Mouse (Mus musculus) lung, adult 18-20 months (tissue): ENCODE data around the gene Sgcd.
A peak's percentile ranks its signal among the peaks of the same experiment; 100 is the strongest.

Source experiments
- DNase-seq, 2 experiments: peaks; one replicate each; pipeline ENCODE4 v3.0.0; 2022; ENCODE audit warnings: mixed read lengths in 2 of 2

The Sgcd gene

DNA sequence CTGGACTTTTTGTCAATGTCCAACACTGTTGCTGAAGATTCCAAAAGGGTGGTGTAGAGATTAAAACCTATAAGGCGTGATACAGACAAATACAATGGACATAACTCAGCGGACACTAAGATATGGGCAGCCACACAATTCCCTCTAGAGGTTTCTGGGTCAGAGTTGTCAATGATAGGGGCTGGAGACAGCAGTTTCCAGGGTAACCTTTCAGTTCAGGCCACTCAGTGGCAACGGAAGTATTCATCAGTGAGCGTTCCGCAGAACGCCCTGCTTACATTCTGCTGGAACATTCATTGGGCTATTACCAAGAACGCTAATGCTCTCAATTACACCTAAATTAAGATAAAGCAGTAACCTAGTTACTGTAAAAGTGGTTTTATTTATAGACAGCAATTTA, 738.5 kb downstream of the Sgcd start:
- no peak for DNase-seq

DNA sequence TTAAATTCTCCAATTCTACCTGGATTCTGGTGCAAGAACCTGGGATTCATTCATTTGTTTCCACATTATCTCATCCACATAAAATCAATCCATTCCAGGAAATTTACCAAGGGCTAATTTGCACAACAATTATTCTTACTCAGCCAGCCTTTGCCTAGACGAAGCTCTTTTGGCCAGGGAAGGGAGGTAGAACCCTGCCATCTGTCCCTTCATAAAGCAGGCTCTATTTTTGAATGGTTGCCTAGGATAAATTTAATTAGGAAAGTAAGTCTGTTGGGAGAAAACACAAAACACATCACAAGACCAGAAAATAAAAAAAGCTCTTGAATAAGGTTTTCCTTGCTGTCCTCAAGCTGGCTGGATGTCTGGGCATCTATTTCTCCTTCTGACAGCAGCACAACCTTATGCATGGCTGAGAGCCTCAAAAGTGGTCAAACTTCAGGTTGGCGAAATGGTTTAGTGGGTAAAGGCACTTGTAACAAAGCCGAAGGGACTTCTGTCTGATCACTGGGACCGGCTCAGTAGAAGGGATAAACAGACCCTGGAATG, 740.4 kb downstream of the Sgcd start:
- DNase-seq = no peak

DNA sequence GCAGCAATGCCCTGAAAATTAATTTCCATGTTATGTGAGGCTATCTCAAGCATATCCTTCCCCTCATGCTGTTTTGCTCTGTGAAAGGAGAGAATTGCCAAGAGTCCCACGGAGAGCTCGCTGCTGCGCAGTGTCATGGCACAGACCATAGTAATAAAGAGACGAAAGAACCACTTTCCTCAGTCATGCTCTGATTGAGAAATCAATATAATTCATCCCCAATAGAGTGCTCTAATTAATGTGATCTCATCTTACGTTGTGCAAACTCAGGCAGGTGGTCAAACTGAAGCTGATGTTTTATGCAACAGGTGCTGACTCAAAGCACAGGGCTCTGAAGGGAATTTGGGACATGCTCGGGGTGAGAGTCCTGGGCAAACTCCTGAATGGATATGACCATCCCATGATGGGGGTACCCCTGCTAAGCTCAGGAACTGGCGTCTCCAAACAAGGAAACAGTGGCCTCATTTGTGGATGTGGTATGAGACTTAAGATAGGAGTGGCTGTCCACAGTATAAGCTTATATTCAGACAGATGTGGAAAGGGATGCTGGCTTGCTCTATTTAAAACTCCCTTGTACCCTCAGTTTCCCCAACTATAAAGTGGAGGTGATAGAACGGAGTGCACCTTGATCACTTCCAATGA, 740.9 kb downstream of the Sgcd start:
- no peak for DNase-seq

DNA sequence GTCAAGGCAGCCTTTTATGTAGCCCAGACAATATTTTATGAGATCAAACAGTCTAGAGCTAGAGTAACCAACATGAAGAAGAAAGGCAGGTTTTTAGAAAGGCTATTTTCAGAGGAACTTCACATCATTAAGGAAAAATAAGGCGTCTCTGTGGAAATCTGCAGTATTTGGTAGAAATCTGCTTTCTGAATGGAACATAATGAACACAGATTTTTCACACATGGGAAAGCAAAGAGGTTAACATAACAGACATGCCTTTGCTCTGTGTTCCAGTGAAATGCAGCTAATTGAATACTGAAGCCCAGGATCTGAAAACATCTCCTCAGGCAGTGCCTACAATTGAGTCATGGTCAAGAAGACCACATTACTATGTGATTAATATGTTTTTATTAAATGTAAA, 746.4 kb downstream of the Sgcd start:
- no peak for DNase-seq

DNA sequence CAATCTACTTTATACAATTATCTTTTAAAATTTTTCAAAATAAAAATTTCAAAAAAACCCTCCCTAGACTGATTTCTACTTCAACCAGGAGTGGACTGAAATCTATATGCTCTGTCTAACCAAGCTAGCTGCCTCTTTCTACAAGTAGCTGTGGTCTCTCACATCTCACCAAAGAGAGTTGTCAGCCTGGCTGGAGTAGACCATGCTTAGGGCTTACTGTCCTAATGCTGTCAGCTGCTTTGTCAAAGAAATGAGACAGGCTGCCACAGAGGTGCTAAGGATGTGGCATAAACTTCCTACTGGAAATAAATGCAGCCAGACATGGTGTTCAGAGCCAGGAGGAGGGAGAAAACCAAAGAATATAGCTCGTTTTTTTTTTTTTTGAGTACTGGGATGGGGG, 760.5 kb downstream of the Sgcd start:
- DNase-seq = no peak

DNA sequence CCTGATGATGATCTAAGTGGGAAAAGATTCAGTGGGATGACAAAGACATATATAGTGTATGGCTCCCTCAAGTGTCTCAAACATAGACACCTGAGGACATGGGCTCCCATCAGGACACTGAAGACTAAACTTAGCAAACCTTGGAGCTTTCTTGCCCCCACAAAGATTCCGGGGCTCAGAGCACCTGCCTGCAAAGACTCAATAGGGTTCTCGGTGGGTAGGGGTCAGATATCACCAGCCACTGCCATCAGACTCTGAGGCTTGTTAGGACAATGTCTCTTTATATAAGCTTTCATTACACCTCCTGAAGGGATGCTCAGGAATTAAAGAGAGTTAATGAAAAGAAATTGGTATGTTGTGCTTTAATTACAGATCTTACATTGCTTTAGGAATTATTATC, 764.6 kb downstream of the Sgcd start:
- DNase-seq = no peak

DNA sequence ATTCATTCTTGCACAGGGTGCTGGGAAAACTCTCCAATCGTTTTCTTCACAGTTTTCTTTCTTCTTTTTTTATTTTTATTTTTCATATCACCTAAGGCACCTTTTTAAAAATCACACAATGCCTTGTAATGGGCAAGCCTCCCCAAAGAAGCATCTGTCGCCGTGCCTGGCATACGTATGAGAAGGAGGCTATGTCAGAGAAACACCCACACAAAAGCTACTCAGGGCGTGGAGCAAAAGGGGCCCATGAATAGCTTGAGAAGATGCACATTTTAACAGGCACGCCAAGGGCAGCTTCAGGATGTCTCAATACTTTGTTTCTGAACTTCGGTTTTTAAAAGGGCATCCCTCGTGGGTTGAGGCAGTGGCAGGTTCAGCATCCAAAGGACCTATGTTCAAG, 777.2 kb downstream of the Sgcd start:
- DNase-seq = no peak

DNA sequence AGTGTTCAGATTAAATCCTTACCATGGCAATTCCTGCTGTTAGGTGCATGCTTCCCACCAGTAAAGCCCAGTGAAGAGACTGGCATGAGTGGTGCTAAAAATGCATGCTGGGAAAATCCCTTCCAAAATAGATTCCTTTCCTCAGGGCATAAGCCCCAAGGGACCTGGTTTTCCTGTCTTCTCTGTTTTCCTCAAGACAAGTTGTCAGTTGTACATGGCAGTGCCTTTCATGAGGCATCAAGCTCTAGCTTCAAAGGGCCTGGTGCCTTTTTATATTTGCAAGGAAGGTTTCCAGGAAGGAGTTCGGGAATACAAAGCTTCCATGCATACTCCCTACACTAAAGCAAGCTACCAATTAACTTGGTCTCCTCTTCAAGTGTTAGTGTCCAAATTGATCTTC, 782.3 kb downstream of the Sgcd start:
- no peak for DNase-seq

DNA sequence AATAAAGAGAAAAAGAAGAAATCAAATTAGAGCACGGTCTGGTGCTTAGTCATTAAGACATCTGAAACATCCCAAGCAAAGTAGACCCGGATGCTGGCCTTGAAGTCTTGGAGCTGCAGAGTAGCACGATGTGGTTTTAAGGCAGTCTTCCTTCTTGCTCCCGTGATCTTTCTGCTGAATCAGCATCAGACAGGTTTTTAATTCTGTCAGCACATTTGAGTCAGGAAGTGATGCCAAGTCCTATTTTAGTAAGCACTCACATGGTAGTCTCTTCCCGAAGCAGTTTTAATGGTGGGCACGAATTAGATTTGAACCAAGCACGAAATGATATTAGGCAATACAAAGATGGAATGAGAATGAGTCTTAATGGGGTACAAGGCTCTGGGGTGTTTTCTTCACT, 789.7 kb downstream of the Sgcd start:
- DNase-seq = no peak

DNA sequence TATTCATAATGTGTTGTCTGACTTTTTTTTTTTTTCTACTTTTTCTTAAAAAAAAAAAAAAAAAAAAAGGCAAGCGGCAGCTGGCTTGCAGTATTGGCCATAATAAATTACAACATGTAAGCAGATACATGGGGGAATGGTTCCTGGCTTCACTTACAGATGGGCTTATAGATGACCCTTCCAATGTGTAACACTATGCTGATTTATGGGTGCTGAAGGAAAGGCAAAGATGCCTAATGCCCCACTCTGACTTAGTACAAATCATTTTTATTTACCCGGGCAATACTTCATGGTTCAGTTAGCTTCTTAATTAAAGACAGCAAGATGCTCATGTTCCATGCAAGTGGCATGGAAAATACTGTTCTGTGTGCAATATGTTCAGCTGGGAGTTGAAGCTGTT, 800.2 kb downstream of the Sgcd start:
- DNase-seq = no peak

DNA sequence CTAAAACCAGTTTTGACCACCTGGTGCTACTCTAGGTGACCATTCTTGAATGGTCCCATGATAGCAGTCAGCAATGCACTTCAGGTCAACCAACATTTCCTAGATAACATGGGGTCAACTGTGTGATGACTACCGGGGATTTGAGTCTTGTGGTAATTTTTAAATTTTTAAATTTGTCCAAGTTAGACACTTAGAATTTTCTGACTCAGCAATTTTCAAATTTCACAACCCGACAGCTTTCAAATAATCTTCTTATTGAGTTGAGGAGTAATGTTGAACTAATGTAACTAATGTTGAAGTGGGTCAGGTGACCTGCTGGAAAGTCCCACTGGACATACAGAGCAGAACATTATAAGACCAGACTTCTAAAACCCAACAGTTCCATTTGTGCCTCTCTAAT, 813.8 kb downstream of the Sgcd start:
- no peak for DNase-seq

DNA sequence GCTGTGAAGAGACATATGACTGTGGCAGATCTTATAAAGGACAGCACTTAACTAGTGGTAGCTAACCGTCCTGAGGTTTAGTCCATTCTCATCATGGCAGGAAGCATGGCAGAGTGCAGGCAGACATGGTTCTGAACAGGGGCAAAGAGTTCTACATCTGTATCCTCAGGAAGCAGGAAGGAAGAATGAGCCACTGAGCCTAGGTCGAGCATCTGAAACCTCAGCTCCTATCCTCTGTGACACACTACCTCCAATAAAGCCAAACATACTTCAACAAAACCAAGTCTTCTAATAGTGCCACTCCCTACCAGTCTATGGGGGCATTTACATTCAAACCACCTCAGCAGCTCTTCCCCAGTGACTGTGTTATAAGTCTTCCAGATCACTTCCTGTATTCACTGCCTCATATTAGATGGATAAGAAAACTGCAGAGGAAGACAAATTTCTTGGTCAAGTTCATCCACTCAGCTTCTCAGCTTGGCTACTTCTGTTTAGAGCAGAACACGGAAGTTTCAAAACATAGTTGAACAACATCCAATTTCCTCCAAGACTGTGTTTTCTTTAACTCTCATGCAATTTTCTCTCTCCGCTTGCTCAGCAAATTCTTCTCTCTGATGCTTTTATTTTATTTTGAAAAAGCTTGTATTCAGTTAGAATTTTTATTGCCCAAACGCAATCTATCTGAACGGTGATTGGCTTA, 817.7 kb downstream of the Sgcd start:
- no peak for DNase-seq

DNA sequence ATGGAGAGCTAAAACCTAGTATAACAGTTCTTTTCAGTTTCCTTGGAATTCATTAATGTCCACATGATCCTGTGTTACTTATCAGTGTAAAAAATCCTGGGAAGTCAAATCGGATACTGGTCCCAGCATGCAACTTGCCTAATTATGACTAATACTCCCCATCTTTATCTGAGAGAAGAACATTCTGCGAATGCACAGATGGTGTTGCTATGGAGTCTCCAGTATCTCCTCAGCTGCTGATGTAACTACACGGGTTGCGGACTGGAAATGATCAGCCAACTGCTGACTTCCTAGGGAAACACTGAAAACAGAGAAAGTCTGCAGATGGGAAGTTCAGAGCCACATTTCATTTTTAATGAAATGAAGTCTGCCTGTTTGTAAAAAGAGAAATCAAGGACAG, 821.4 kb downstream of the Sgcd start:
- no peak for DNase-seq

DNA sequence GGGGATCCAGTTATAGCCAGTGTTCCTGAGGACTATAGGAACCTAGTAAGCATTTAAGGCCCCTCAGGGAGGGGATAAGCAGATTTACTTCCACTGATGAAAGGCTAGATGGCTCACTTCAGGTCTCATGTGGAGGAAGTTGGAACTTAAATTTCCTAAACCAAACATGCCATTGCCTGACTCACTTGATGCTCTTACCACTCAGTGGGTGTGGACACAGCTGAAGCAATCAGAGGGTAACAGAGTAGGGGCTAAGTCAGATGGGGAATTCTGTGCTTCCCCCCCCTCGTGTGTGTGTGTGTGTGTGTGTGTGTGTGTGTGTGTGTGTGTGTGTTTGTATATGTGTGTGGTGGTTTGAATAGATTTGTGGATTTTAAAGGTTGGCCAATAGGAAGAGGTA, 830.7 kb downstream of the Sgcd start:
- DNase-seq = no peak

DNA sequence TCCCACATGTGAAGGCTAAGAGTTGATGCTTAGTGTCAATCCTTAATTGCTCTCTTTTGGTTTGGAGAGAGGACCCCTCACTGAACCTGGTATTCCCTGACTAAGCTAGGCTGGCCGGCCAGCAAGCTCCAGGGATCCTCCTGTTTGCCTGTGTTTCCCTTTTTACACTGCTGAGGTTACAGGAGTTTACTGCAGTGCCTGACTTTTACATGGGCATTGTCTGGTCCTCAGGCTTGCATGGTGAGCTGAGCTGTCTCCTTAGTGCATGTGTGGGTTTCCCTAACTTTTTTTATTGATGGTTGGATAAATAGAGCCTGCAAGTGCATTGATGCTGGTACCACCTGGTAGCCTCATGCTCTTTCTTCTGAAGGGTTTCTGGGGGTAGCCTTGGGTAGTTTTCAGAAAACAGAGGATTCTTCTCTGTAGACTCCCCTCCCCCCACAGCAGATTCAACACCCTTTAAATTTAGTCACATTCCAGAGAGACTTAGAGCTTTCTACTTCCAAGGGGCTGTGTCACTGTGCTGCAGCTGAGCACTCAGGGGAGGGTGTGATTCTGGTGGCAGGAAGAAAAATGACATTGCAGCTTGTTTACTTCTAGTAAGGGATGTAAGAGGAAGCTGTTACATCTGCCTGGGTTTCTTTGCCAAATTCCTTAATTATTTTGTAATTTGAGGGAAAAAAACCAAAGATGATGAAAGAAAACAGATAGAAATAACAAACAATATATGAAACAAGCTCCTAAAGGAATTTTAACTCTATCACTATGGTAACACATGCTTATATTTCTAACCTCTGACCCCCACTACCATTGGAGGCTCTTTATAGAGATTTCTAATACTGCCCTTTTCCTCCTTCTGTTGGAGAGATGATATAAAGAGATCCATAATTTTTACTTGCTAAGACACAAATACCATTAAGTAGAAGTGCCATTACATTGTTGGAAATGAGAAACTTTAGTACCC, 831.8 kb downstream of the Sgcd start:
- DNase-seq = peak in 1 of 2 experiments; percentile 18

DNA sequence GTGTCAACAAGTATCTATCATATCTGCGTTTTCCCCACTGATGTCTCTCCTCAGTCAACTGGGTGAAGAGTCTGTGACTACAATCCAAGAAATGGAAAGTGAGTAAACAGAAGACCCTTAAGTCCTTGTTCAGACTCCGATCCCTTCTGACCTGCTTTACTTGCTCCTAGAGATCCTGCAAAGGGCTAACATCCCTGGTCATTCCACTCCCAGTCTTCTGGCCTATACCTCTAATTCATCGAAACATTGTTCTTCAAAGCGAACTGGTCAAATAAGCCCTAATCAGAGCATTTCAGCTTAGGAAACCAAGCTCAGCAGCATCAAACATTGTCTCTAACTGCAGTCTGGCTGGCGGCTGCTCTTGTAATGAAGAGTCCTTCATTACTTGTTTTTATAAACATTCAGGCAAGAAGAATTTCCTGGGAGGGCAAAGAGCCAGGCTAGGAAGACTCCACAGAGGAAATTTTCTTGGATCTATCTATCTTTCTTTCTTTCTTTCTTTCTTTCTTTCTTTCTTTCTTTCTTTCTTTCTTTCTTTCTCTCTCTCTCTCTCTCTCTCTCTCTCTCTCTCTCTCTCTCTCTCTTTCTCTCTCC, 833.8 kb downstream of the Sgcd start:
- DNase-seq = peak in 1 of 2 experiments; percentile 6

DNA sequence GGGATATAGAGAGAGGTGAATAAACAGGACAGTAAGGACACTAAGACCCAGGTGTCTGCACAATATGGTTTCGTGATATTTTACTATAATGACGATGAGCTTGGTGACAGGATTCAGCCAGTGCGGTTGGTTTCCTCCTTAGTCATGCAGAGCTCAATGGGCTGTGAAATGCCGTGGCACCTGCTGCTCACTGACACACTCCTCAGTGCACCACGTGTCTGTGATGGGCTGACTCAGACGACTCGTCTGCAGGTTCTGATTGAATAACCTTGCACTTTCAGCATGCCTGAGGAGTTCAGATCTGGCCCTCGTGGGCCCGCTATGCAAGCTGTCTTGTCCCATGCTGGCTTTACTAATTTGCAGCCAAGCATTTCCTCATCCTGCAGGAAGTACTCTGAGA, 839.2 kb downstream of the Sgcd start:
- DNase-seq = no peak

DNA sequence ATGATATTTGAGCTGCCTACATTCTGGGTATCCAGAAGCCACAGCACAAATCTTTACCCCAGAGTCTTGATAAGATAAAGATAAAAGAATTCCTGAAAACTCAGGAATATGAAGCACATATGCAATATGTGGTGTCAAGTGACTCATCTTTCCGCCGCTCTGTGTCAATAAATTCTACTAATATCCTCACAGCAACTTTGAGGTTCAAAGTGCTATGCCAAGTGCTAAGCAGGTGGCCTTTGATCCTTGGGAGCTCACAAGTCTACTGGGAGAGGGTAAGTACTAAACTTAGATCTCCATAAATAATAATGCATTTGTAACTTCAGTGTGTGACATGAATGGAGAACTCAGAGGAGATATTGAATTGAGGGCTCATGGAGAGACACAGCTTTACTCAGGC, 848.9 kb downstream of the Sgcd start:
- DNase-seq = no peak

DNA sequence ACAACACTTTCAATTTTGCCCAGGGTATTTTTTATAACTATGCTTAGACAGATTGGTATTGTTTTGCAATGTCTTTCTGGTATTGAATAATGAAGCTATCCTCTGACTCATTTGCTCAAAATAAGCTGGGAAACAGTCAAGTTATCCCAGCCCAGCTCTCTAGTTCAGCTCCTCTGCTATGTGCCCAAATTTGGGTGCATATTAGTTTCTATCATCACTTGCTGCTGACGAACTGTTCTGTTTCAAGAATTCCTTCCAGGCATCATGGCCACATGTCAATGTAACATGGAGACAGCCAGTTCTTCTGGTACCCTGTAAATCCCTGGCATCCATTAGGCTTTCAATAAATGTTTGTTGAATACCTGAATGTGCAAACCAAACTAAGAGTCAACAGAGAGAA, 849.5 kb downstream of the Sgcd start:
- DNase-seq = peak in 1 of 2 experiments; percentile 5

DNA sequence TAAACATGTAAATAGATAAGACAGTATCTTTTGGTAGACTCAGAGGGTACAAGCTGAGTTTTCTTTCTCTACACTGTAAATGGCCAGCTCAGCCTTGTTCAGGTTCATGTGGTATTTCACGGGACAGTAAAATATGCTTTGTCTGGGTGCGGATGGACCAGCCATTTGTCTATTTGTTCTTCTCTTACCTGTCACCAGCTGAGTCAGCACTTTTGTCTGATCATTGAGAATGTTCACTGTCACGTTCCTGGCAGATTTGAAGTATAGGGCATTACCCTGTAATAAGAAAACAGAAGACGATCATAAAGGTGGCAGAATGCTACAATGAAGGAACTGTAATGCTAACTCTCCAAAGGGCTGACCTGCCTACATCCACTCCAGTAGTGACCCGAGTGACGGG, 856.4 kb downstream of the Sgcd start:
- DNase-seq = no peak

DNA sequence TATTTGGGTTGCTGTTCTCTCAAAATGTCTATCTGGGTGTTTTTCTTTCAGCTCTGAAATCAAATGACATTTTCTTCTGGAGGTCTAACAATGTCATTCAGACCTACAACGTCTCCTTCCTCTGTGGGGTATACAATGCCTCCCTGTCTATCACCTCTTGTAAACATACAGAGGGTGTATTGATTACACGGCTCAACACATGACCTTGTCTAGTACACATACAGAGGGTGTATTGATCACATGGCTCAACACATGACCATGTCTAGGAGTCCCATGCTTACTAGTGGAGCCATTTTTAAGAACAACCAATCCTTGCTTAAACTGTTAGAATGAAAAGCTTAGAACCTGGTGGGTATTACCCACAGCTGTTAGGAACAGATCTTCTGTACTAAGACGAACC, 858.3 kb downstream of the Sgcd start:
- no peak for DNase-seq

DNA sequence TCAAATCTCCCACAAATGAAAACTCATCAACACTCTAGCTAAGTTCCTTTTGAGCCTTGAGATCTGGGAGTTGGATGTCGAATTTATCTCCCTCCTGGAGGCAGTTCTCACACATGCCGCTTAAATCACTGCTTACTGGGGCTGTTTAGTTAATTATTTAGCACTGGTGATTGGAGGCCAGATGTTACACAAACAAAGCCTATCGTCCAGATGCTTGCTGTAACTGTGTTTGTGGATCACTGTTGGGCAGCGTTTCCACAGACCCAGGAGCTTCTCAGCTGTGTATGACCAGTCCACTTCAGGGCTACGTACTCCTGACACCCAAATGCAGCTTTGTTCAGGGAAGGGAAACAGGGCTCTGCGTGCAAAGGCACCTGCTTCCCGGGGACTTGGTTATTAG, 858.8 kb downstream of the Sgcd start:
- DNase-seq = peak in 1 of 2 experiments; percentile 3

DNA sequence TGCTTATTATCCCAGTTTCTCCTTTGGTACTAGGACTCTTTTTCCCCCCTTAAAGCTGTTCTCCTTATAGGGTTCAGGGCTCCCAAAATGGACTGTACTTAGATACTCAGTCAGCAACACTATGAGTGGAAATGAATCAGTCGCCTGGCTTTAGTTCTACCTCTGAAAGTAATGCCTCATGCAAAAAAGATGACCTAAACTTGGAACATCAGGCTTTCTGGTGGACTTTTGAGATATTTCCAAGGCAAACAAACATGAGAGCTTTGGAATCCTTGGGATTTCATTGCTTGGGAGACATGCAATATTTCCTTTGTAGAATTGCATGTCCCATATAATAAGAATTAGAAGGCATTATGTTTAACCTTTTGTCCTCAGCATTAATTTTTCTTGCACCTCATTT, 859.6 kb downstream of the Sgcd start:
- no peak for DNase-seq
